Mouse (Mus musculus): ENCODE data around the gene 1700013G24Rik. TPM values are rescaled to one million over a fixed set of nuclear protein-coding genes. Genes with fewer than 3 reads are reported as not detected.

1700013G24Rik gene
- total RNA-seq, 2 experiments from 2014 or later: not detected

DNA sequence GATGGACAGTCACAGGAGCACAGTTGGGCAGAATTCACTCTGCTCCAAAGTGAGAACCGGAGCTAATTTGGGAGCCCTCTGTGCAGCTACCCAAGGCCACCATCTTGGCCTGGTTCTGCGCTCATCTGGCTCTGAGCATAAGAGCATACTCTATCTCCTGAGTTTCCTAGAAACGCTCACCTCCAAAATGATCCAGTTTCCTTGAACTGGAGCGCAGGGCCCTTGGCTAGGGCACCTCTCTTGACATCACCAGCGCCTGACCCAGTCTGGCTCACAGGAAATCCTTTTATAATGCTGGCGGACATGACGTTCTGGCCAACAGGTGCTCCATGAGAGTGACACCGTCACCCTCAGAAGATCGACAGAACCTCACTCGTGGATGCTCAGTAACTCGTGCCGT is 3.5 kb downstream of the 1700013G24Rik start:
- no peak for DNase-seq (ENCODE audit: low spot score in 2 of 2)

DNA sequence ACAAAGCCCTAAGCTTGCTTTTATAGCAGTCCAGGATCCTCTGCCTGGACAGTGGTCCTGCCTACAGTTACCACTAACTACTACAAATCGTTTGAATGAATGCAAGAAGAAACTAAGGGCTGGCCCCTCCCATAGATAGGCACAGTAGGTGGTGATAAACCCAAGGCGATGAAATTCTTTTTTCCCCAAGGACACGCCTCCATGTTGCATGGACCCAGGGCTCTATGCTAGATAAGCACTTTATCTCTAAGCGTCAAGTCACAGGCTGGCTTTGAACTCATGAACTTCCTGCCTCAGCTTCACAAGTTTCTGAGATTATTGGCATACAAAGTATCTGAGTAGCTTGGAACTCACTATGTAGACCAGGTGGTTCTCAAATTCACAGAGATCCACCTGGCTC is 4.2 kb downstream of the 1700013G24Rik start:
- DNase-seq (ENCODE audit: low spot score in 2 of 2): no peak

- no peak for DNase-seq (ENCODE audit: low spot score in 2 of 2)
Measured at GRCm38 (mm10) chr4:137458310-137458709, 5.2 kb downstream of the 1700013G24Rik start.

- DNase-seq (ENCODE audit: low spot score in 2 of 2): no peak
Measured at GRCm38 (mm10) chr4:137458861-137459260, 5.8 kb downstream of the 1700013G24Rik start.

GRCm38 (mm10) chr4:137460676-137461075 is 7.6 kb downstream of the 1700013G24Rik start:
- no peak for DNase-seq (ENCODE audit: low spot score in 2 of 2)

DNA sequence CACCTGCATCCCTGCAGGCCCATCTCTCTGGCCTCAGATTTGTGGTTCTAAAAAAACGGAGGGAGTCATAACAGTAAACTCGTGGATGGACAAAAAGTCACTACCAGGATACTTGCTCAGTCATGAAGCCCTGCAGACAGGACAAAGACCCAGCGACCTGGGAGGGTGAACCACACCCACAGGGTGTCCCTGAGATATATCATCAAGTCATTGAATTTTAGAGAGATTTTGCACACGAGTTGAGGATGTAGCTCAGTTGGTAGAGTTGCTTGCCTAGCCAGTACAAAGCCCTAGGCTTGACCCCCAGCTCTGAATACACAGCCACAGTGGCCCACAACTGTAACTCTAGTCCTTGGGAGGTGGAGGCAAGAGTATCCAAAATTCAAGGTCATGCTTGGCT is 8.1 kb downstream of the 1700013G24Rik start:
- DNase-seq (ENCODE audit: low spot score in 2 of 2): no peak

DNA sequence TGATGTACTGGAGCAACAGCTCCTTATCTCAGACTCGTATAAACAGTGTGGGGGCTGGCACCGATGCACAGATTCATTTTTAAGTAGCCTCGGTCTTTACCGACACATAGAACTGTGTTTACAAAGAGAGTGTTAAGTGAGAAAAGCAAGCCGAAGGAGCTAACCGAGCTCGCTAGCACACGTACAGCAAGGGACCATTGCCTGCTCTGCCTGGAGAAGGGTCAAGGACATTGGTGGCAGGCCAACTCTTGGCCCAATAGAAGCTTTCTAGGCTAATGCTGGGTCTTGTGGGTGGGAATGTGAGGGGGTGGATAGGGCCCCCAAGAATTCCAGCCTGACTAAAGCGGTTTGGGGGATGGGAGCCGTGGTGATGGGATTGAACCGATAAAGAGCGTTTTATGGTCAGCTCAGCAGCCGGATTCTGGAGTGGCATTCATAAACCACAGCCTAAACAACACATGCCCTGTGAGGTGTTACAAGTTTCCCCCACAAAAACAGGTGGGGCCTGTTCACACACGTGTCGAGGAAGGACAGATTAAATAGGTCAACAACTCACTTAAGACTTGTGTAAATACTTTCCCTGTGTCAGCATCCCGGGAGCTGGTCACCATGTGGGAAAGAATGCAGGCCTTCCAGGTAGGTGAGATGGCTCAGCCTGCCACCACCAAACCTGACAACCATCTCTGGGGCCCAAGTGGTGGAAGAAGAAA is 9.1 kb downstream of the 1700013G24Rik start:
- no peak for DNase-seq (ENCODE audit: low spot score in 2 of 2)

DNA sequence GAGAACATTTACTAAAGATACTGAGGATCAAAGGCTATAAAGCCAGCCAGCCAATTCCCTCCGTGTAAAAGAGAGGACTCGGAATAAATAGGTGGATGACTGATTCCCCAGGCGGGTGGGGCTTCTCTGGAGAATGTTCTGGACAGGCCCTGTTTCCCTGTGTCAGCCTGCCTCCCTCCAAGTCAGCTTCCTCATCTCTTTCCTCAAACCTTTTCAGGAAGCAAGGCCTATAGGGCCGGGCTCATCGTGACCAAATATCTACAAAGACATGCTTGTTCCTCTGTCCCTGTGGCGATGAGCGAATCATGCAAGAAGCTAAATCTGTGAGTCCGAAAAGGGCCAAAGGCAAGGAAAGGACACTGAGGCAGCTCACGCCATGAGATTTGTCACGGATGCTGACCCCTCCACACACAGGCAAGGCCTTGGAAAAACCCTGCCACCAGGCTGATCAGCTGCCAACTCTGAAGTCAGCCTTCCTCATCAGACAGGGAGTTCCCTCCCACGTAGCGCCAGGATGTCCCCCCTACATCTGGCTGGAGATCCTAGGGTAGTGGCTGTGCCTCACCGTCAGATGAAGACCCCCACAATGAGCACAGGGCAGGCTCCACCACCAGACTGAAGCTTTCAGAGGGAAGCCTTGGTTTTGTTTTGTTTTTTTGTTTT is 12.2 kb downstream of the 1700013G24Rik start:
- no peak for DNase-seq (ENCODE audit: low spot score in 2 of 2)

- DNase-seq (ENCODE audit: low spot score in 2 of 2): no peak
Measured at GRCm38 (mm10) chr4:137466991-137467390, 13.9 kb downstream of the 1700013G24Rik start.

DNA sequence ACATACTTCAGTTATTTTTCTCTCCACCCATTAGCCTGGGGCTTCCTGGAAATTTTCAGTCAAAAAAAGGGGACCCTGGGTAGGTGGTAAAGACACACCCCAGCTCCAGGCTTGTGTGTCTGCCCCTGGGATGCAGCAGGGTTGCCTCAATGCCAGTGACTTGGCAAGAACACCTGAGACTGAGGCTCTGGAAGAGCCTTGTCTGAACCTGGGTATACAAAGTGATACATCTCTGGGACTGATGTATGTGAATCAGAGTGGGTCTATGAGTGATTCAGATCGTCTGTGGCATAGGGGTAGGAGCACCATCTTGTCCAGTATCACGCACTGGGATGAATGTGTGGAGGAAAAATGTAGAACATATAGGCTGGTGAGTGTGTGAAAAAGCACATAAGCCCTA is 14.4 kb downstream of the 1700013G24Rik start:
- no peak for DNase-seq (ENCODE audit: low spot score in 2 of 2)

DNA sequence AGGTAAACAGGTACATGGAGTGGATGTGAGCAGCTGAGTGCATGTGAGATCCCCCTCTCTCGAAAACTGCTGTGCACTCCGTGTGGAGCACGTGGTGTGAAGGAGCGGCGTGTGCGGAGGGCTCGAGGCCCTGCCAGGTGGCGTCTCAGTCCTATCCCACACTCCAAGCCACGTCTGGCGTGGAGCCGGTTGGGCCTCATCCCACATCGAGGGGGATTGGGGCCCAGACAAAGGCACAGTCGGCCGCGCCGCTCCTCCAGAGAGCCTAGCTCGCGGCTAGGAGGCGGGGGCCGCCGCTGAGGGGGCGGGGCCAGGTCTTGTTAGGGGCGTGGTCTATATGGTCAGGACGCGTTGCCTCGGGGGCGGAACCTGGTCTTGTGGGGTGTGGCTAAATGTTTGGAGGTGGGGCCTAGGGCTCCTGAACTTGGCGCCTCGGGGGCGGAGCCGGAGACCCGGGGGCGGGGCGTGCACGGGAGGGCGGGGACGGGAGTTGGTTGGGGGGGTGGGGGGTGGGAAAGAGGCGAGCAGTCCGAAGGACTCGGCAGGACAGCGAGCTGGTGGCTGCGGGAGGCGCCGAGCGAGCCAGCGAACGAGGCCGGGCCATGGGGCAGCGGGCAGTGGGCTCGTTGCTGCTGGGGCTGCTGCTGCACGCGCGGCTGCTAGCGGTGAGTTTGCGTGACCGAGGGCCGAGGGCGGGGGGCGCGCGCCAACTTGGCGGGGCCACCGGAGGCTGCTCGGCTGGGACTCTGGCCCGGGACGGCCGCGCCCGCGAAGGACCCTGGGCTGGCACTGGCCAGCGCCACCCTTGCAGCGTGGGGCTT is 15.4 kb downstream of the 1700013G24Rik start, which contains the start of gene Hspg2:
TSS of gene Hspg2 (plus strand) at position 510 of the 821 bp plus-strand sequence.
- DNase-seq (ENCODE audit: low spot score in 2 of 2): peak; percentile 84 to 90

GRCm38 (mm10) chr4:137469081-137469844 is 16.2 kb downstream of the 1700013G24Rik start:
- peak in 1 of 2 experiments; percentile 12 for DNase-seq (ENCODE audit: low spot score in 2 of 2)

DNA sequence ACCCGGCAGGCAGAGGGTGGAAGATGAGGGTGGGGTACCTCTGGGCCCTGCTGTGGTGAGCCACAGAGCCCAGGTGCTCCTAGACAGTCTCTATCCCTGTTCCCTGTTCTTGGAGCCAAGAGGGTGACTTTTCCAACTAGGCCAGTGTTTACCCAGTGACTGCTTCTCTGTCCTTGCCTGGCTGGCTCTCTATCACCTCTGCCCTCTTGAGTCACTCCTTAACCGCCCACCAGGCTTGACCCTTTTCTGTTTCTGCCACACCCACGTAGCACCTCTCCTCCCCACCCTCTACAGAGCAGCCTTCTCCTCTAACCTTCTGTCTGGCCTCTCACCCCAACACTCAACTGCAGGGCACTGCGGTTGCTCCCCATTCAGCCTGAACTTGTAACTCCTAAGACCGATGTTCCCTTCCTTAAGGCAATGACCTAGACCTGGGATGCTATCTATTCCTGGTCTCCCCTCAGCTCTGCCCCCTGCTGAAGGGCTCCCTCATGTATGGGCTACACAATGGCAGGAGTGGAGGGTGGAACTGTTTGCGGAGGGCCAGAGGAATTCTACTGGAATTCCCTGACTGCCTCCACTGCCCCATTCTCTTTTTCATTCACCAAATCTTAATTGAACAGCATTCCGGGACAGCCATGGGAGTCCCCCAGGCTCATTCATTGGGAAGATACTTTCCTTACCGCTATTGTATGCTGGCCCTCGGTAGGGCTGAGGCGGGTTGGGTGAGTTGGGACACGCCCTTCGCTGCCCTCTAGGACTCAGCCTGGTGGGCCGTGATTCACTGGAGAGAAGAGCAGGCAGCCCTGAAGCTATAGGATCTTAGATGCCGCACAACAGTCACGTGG is 17.0 kb downstream of the 1700013G24Rik start:
- DNase-seq (ENCODE audit: low spot score in 2 of 2): no peak

DNA sequence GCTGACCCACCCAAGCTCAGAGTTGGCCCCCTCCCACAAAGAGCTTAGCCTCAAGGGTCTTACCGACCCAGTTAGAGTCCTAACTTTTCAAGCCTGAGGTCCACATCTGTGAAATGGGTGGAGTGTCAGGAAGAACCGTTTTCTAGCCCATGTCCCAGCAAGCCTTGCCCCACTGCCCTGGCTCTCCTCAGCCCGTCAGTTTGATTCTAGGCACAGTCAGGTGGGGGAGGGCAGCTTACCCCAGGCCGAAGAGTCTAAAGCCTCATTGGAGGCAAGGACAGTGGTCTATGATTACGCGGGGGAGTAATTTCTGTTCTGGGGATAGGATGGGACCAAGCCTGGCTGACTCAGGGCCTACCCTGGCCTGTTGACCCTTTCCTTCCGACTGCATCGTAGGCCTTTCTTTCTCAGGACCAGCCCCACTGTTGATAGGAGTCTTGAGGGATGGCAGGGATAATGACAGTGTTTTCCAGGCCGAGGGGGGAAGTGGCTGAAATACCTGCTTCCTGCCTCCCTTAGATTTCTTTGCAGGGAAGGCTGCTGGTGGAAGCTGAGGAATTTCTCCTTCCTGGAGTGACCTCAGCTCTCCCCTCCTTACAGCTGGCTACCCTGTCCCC is 17.7 kb downstream of the 1700013G24Rik start:
- DNase-seq (ENCODE audit: low spot score in 2 of 2): no peak

DNA sequence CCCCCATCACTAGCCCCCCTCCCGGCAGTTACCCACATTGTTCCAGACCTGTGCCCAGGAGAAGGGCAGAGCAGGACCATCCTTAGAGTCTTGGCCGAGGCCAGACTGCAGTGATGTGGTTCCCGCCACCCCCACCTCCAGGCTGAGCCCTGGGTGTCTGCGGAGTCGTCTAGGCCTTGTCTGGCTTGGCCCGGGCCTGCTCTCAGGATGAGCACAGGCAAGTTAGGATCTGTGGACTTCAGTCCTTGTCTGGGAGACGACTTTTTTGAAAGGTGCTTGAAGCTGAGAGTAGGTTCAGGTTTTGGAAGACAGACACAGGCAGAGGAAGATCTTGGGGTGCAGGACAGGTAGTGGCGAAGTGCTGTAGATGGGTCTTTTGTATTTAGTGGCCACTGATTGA is 18.2 kb downstream of the 1700013G24Rik start:
- no peak for DNase-seq (ENCODE audit: low spot score in 2 of 2)

GRCm38 (mm10) chr4:137473240-137473639 is 20.2 kb downstream of the 1700013G24Rik start:
- DNase-seq (ENCODE audit: low spot score in 2 of 2): no peak

DNA sequence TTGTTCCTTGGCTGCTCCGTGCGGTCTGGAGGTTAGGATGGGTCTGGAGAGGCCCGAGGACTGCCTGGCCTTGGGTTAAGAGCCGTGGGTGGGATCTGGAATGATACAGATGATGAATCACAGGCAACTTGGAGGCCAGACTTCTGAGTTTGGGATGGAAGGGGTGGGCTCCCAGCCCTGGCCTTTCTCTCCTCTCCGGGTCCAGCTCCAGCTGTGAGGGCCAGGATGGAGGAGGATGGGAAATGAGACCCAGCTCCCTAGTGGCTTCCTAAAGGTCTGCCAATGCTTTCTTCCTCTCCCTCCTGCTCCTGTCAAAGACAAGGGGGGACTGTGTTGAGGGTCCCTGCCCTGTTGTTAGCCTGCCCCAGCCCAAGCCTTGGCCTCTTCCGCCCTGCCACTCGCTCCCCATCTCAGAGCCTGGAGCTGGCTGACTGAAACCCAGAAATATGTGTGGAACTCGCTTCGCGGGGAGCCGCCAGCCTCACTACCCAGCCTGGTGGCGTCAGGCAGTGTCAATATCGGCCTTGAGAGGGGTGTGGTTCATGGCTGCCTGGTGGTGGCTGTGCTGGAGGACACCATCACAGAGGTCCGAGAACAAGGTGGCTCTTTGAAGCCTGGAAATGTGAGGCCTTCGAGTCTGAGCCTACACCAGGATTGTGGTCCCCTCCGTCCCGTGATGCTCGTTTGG is 20.8 kb downstream of the 1700013G24Rik start:
- no peak for DNase-seq (ENCODE audit: low spot score in 2 of 2)

DNA sequence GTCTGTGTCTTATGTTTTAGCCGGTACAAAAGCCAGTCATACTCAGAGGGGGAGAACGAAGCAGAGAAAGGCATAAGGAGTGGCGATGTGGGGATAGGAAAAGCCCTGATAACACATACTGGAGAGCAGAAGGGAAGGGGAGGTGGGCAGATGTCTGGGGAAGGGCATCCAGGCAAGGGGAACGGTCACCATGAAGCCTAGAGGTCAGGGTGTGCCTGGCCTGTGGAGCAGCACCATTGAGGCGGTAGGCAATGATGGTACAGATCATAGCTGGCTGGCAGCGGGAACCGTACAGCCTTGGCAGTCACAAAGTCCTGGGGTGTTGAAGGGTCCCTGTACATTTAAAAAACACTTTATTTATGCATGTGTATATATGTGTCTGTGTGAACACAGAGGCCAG is 21.6 kb downstream of the 1700013G24Rik start:
- DNase-seq (ENCODE audit: low spot score in 2 of 2): no peak
